Mouse (Mus musculus) C2C12 (cell line): ENCODE data around the gene Cog4.

ENCODE experiments used
- CTCF ChIP-seq: IDR thresholded peaks from one replicate; pipeline ENCODE4 v1.5.1; 2011; ENCODE audit not compliant: control insufficient read depth, insufficient read depth, insufficient read length
- MAX ChIP-seq: IDR thresholded peaks from one replicate; pipeline ENCODE4 v1.6.1; 2011; ENCODE audit warnings: mild to moderate bottlenecking, control low read depth
- MYOD1 ChIP-seq: IDR thresholded peaks from one replicate; pipeline ENCODE4 v1.6.1; 2011; ENCODE audit warnings: low read depth; ENCODE audit not compliant: control insufficient read depth, insufficient read length
- MYOG ChIP-seq: IDR thresholded peaks from one replicate; pipeline ENCODE4 v1.6.1; 2011; ENCODE audit not compliant: control insufficient read depth, insufficient read length; ENCODE audit errors: extremely low read depth
- USF1 ChIP-seq: IDR thresholded peaks from one replicate; pipeline ENCODE4 v1.6.1; 2011; ENCODE audit warnings: low read depth, mild to moderate bottlenecking, control low read depth, moderate library complexity

GRCm38 (mm10) chr8:110845821-110846404 is 487 bp upstream of the Cog4 start:
- no peak for TF ChIP-seq CTCF
- no peak for TF ChIP-seq MAX
- TF ChIP-seq MYOD1 = no peak
- TF ChIP-seq USF1 = no peak
- no peak for TF ChIP-seq MYOG
